Mouse (Mus musculus) G1E (cell line): ENCODE measurements at regions not wholly inside any gene's neighbourhood (a gene's known extent, or its start where the extent isn't known, plus 50 kb on each side); places are given as distances from the start of the nearest gene placed in this dataset.

Experiments
- ATAC-seq: 2 replicates; pipeline ENCODE4 v1.8.0; 2016; ENCODE audit warnings: mild to moderate bottlenecking; ENCODE audit not compliant: insufficient number of reproducible peaks, poor library complexity, low FRiP score, severe bottlenecking; ENCODE audit errors: extremely low read depth
- DNase-seq: peaks from one replicate; pipeline ENCODE4 v3.0.0; 2012; ENCODE audit warnings: low spot score
- H3K27me3 ChIP-seq: 2 replicates; pipeline ENCODE4 v1.6.1; 2012; ENCODE audit warnings: mild to moderate bottlenecking, low read length, inconsistent platforms; ENCODE audit not compliant: insufficient read depth
- H3K36me3 ChIP-seq: replicated peaks from 2 replicates; pipeline ENCODE3; 2012; ENCODE audit warnings: mild to moderate bottlenecking, inconsistent platforms
- H3K4me1 ChIP-seq: 2 replicates; pipeline ENCODE4 v1.6.1; 2012; ENCODE audit warnings: low read depth, low read length, inconsistent platforms, mixed read lengths; ENCODE audit not compliant: insufficient read depth
- H3K4me3 ChIP-seq: 2 replicates; pipeline ENCODE4 v1.5.1; 2012; ENCODE audit warnings: low read depth, mild to moderate bottlenecking, inconsistent platforms, low read length, moderate library complexity, mixed read lengths
- H3K9me3 ChIP-seq: replicated peaks from 2 replicates; pipeline ENCODE4 v1.6.1; 2012; ENCODE audit warnings: inconsistent platforms
- CTCF ChIP-seq: IDR thresholded peaks from 2 replicates; pipeline ENCODE4 v1.5.1; 2012; ENCODE audit warnings: low read depth, low read length, inconsistent platforms, mixed read lengths
- GATA1 ChIP-seq: IDR thresholded peaks from 2 replicates; pipeline ENCODE4 v1.6.1; 2012; ENCODE audit warnings: borderline replicate concordance, low read length, inconsistent platforms, mixed read lengths
- GATA2 ChIP-seq: IDR thresholded peaks from 2 replicates; pipeline ENCODE4 v1.6.1; 2012; ENCODE audit warnings: low read depth, low read length, inconsistent platforms, borderline replicate concordance
- POLR2AphosphoS5 ChIP-seq: IDR thresholded peaks from 2 replicates; pipeline ENCODE4 v1.6.1; 2012; ENCODE audit warnings: low read depth, low read length, inconsistent platforms; ENCODE audit not compliant: insufficient replicate concordance
- TAL1 ChIP-seq: conservative IDR thresholded peaks from 2 replicates; pipeline ENCODE4 v1.6.1; 2012; ENCODE audit warnings: low read depth, low read length, inconsistent platforms, mixed read lengths

DNA sequence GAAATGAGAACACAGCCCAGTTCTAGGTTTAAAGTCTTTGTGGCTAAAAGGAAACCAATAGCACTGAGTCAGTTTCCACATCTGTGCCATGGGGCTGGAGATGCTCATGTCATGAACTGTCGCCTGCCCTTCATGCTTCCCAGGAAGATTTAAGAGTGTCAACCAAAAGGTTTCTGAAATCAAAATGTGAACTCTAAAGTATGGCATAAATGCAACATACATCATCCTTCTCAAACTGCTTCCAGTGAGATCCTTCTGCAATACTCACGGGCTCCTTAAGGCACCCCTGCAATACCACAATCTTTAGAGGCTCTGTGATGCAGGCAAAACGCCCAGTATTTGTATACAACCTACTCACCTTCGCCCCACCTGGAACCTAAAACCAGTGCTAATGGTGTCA, 229.7 kb downstream of the Lpin1 start:
- TF ChIP-seq CTCF (no peak), GATA1 (no peak), TAL1 (no peak), POLR2AphosphoS5 (no peak), GATA2 (no peak)
- no peaks in the 10 kb centered on the region for H3K36me3 ChIP-seq
- no peaks in the 10 kb centered on the region for H3K4me1 ChIP-seq
- DNase-seq (no peak), ATAC-seq (no peak)
- no peaks in the 10 kb centered on the region; the same call in 1 of the 2 replicates for H3K9me3 ChIP-seq
- H3K4me3 ChIP-seq = no peak overlapping the region
- no peaks in the 10 kb centered on the region for H3K27me3 ChIP-seq

DNA sequence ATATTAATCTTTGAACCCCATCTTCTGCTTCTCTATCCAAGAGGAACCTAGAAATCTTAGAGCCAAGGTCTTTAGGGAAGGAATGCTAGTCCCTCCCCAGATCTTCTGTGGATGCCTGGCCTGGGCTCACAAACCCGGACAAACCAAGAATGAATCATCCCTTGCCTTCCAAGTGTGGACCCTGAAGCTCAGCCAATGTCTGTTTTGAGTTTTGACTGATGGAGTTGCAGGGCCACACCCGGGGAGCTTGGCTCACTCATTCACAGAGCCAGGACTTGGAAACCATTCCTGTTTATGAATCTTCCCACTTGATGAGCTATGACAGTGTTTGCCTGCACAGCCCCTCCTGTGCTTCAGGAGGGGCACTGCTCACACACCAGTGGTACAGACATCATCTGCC, 230.4 kb downstream of the Lpin1 start:
- DNase-seq = no peak
- Histone ChIP-seq H3K4me1 (no peaks in the 10 kb centered on the region), H3K4me3 (no peak overlapping the region), H3K9me3 (no peaks in the 10 kb centered on the region; the same call in 1 of the 2 replicates), H3K36me3 (no peaks in the 10 kb centered on the region), H3K27me3 (no peaks in the 10 kb centered on the region)
- ATAC-seq = no peak
- TF ChIP-seq GATA2 (no peak), TAL1 (no peak), POLR2AphosphoS5 (no peak), CTCF (no peak)

DNA sequence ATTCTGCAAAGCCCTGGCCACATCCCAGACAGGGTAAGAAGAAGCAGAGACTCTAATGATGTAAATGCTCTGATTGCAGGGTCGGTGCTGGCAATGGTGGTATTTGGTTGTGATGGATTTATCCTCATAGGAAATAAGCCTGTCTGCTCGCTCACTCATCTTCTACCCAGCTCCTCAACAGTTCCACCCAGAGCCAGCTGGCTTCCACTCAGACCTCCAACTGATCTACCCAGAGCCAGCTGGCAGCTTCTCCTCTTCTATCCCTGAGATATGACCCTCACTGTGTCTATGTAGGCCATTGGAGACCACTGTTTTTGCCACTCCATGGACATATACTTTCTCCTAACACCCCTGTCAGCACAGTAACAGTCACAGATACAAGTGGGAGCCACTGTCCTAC, 231.4 kb downstream of the Lpin1 start:
- no peaks in the 10 kb centered on the region for H3K27me3 ChIP-seq
- H3K4me3 ChIP-seq = no peak overlapping the region
- no peaks in the 10 kb centered on the region for H3K36me3 ChIP-seq
- no peak for ATAC-seq
- TF ChIP-seq GATA2 (no peak), GATA1 (no peak), CTCF (no peak), TAL1 (no peak), POLR2AphosphoS5 (no peak)
- DNase-seq = no peak
- H3K9me3 ChIP-seq = no peaks in the 10 kb centered on the region; the same call in 1 of the 2 replicates
- H3K4me1 ChIP-seq = no peaks in the 10 kb centered on the region

DNA sequence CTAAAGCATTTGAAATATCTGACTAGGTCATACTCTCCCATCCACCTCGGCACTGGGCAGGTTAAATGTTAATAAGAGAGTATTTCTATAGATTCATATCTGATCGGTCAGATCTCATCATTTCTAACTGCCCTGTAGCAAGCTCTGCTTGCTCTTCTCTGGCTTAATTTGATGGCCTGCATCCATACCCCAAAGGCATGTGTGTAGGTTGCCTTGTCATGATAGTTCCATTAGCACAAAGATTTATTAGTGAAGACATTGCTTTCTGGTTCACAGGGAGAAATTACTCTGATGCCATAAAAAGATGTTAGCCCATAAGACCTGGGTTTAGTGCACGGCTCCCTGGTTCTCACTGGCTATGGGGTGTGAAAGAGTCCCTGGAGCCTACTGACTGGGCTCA, 232.3 kb downstream of the Lpin1 start:
- no peak for DNase-seq
- no peak for TF ChIP-seq GATA1
- no peak for TF ChIP-seq CTCF
- TF ChIP-seq POLR2AphosphoS5 = no peak
- H3K27me3 ChIP-seq = no peaks in the 10 kb centered on the region
- ATAC-seq = no peak
- H3K4me3 ChIP-seq = no peak overlapping the region
- H3K9me3 ChIP-seq = no peaks in the 10 kb centered on the region; the same call in 1 of the 2 replicates
- H3K36me3 ChIP-seq = no peaks in the 10 kb centered on the region
- H3K4me1 ChIP-seq = no peaks in the 10 kb centered on the region

DNA sequence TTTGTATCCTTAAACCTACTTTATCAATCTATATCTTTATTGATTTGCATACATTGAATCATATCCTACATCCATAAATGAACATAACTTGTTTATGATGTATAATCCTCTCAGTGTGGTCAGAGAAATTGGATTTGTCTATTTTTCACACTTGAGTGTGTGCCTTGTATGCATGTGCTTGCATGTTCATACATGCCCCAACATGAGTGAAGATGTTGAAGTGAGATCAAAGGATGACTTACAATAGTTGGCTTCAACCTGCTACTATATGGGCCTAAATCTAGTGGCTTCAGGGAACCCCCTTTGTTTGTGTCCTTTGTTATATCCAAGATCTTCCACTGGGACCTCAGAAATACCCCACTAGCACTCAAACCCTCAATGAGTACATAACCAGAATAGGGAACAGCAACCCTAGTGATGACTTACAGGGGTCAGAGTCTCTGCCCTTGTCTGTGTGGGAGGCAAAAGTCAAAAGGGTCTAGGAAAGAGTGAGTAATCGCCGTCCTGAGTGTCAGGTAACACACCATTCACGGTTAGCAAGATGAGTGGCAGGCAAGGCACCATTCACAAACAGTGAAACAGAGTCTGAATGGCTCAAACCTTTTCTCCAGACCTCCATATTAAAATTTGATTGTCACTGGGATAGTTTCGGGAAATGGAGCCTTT, 236.3 kb downstream of the Lpin1 start:
- no peaks in the 10 kb centered on the region for H3K36me3 ChIP-seq
- H3K4me1 ChIP-seq = no peaks in the 10 kb centered on the region
- DNase-seq (no peak), ATAC-seq (no peak)
- TF ChIP-seq TAL1 = no peak
- no peak for TF ChIP-seq POLR2AphosphoS5
- no peak for TF ChIP-seq GATA2
- TF ChIP-seq CTCF = no peak
- TF ChIP-seq GATA1 = no peak
- H3K27me3 ChIP-seq = no peaks in the 10 kb centered on the region
- no peak overlapping the region for H3K4me3 ChIP-seq
- no peaks in the 10 kb centered on the region for H3K9me3 ChIP-seq

DNA sequence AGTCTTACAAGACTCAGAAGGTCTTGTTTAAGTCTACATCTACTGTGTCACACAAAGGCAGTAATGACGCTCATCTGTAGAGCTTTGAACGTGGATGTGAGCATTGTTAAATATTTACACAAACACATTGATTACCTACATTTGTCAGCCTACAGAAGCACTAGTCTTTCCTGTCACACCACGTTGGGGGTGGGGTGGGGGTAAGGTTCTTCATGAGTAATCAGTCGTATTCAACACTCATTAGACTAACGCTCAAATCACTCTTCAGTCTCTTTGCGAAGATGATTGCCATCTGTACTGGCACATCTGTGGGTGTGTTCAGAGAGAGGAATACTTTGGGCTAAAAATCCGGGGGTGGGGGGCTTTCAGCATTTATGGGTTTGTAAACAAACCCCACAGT, 240.7 kb downstream of the Lpin1 start:
- Histone ChIP-seq H3K4me1 (no peaks in the 10 kb centered on the region), H3K4me3 (no peak overlapping the region), H3K9me3 (no peaks in the 10 kb centered on the region), H3K27me3 (no peaks in the 10 kb centered on the region), H3K36me3 (no peaks in the 10 kb centered on the region)
- TF ChIP-seq POLR2AphosphoS5 (no peak), CTCF (no peak), GATA1 (no peak), GATA2 (no peak), TAL1 (no peak)
- ATAC-seq (no peak), DNase-seq (no peak)
